Mouse (Mus musculus): ENCODE measurements around the gene Coro1a.

GRCm38 (mm10) chr7:126690737-126691136, 16.9 kb downstream of the Coro1a start:
- TF ChIP-seq CTCF (IDR thresholded peaks at IDR 0.05; ENCODE audit: control insufficient read depth, insufficient read depth, insufficient read length) (no peak), MAX (IDR thresholded peaks at IDR 0.05) (no peak), CEBPB (IDR thresholded peaks at IDR 0.05; ENCODE audit: low read depth) (no peak), USF1 (IDR thresholded peaks at IDR 0.05; ENCODE audit: low read depth) (no peak)

All from C2C12 (cell line).